Mouse (Mus musculus): ENCODE results near the gene Btaf1. TPM values are rescaled to one million over a fixed set of nuclear protein-coding genes. Genes with fewer than 3 reads are reported as not detected.
"Not testable (repeated sequence)": the region's sequence is repeated elsewhere in the genome, so short reads cannot be mapped to it uniquely, and the experiment has no call there.

The Btaf1 gene
- total and polyA plus RNA-seq, 2 experiments = 2.6 to 15.5 TPM

DNA sequence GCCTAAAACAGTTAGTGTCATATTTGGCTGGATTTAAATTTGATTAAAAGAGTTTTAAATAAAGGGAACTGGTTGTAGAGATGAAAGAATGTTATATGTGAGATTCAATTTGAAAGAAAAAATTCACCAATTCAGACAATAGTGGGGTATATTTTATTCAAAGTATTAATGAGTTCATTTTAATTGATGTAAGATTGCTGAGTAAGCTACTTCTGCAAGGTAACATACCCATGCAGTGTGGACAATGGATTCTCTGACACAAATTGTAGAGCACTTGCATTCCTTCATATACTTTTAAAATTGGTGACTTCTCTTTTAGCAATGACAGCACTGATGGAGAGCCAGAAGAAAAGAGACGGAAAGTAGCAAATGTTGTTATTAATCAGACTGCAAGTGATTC is 35.4 kb downstream of the Btaf1 start:
- H3K36me3 ChIP-seq (ENCODE audit: control insufficient read depth, insufficient read depth, low read length) = peaks cover 39% of the 10 kb centered on the region
- no peak for TF ChIP-seq CTCF (IDR thresholded peaks at IDR 0.05; ENCODE audit: low read depth, low read length)
- no peak for TF ChIP-seq POLR2A (IDR thresholded peaks at IDR 0.05; ENCODE audit: extremely low read depth, insufficient read depth, low read length)
- 98% methylated on average over 1 of the region's 1 CpGs for WGBS

GRCm38 (mm10) chr19:36962544-36963260 is 36.8 kb downstream of the Btaf1 start:
- H3K4me1 ChIP-seq (ENCODE audit: control insufficient read depth, insufficient read depth, low read length); H3K79me2 ChIP-seq (ENCODE audit: control insufficient read depth, insufficient read depth, low read length); H3K27ac ChIP-seq (replicated peaks; ENCODE audit: insufficient read depth, low read depth, low read length); H3K9ac ChIP-seq (ENCODE audit: low read depth, low read length); H3K27me3 ChIP-seq (ENCODE audit: control insufficient read depth, insufficient read depth, low read length); DNase-seq (ENCODE audit: extremely low read depth, low read depth, low spot score); H3K4me3 ChIP-seq (ENCODE audit: insufficient read depth, low read depth, low read length): not testable (repeated sequence)
- H3K36me3 ChIP-seq (ENCODE audit: control insufficient read depth, insufficient read depth, low read length) = peaks cover 44% of the 10 kb centered on the region
- WGBS = 89% methylated on average over 6 of the region's 6 CpGs

More for the DNA sequence above, 35.4 kb downstream of the Btaf1 start:
- H3K9ac ChIP-seq (ENCODE audit: low read depth, low read length) = no peak overlapping the region
- H3K79me2 ChIP-seq (ENCODE audit: control insufficient read depth, insufficient read depth, low read length) = no peaks in the 10 kb centered on the region
- no peak overlapping the region for H3K4me3 ChIP-seq (ENCODE audit: insufficient read depth, low read depth, low read length)
- H3K27me3 ChIP-seq (ENCODE audit: control insufficient read depth, insufficient read depth, low read length) = no peaks in the 10 kb centered on the region
- no peaks in the 10 kb centered on the region for H3K4me1 ChIP-seq (ENCODE audit: control insufficient read depth, insufficient read depth, low read length)
- no peak overlapping the region for H3K27ac ChIP-seq (replicated peaks; ENCODE audit: insufficient read depth, low read depth, low read length)
- no peak for DNase-seq (ENCODE audit: extremely low read depth, low read depth, low spot score)

DNA sequence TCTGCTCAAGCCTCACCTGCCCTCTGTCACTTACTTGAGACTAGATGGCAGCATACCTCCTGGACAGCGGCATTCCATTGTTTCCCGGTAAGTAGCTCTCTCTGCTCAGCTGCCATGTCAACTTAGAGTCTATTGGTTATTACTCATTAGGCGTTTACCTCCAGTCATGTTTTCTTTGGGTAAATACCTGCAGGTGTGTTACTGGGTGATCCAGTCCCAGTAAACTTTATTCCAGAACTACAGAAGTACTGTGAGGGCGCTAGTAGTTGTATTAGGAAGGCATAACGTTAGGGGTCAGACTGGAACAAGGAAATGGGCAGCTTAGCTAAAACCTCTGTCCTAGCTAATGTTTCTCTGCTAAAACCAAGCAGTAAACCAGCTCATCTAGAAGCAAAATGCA is 78.7 kb downstream of the Btaf1 start:
- peaks cover 67% of the 10 kb centered on the region for H3K36me3 ChIP-seq (ENCODE audit: control insufficient read depth, insufficient read depth, low read length)
- no peak overlapping the region for H3K9ac ChIP-seq (ENCODE audit: low read depth, low read length)
- H3K4me3 ChIP-seq (ENCODE audit: insufficient read depth, low read depth, low read length) = no peak overlapping the region
- 90% methylated on average over 5 of the region's 5 CpGs for whole genome bisulfite sequencing
- H3K4me1 ChIP-seq (ENCODE audit: control insufficient read depth, insufficient read depth, low read length) = no peaks in the 10 kb centered on the region
- H3K27me3 ChIP-seq (ENCODE audit: control insufficient read depth, insufficient read depth, low read length) = no peaks in the 10 kb centered on the region
- no peak for DNase-seq (ENCODE audit: extremely low read depth, low read depth, low spot score)
- no peak for TF ChIP-seq CTCF (IDR thresholded peaks at IDR 0.05; ENCODE audit: low read depth, low read length)
- no peak for TF ChIP-seq POLR2A (IDR thresholded peaks at IDR 0.05; ENCODE audit: extremely low read depth, insufficient read depth, low read length)
- no peak overlapping the region for H3K27ac ChIP-seq (replicated peaks; ENCODE audit: insufficient read depth, low read depth, low read length)
- H3K79me2 ChIP-seq (ENCODE audit: control insufficient read depth, insufficient read depth, low read length) = no peaks in the 10 kb centered on the region; the same call in 1 of the 2 replicates

DNA sequence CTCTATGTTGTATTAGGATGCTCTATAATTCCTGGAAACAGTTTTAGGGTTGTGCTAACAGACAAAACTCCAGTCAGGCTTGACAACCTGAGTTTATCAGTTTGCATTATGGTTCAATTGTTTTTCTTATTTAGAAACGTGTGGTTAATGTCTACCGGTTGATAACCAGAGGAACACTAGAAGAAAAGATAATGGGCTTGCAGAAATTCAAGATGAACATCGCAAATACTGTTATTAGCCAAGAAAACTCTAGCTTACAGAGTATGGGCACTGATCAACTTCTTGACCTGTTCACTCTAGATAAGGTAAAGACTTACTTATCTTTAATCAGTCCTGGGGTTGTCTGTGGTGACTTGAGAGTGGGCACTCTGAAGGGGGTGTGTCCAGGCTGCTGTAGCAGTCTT is 84.0 kb downstream of the Btaf1 start:
- Histone ChIP-seq H3K79me2 (ENCODE audit: control insufficient read depth, insufficient read depth, low read length) (no peaks in the 10 kb centered on the region; the same call in 1 of the 2 replicates), H3K27me3 (ENCODE audit: control insufficient read depth, insufficient read depth, low read length) (no peaks in the 10 kb centered on the region), H3K9ac (ENCODE audit: low read depth, low read length) (no peak overlapping the region), H3K4me3 (ENCODE audit: insufficient read depth, low read depth, low read length) (no peak overlapping the region), H3K36me3 (ENCODE audit: control insufficient read depth, insufficient read depth, low read length) (peaks cover 55% of the 10 kb centered on the region), H3K4me1 (ENCODE audit: control insufficient read depth, insufficient read depth, low read length) (no peaks in the 10 kb centered on the region), H3K27ac (replicated peaks; ENCODE audit: insufficient read depth, low read depth, low read length) (no peak overlapping the region)
- WGBS = 88% methylated on average over 3 of the region's 3 CpGs
- no peak for DNase-seq (ENCODE audit: extremely low read depth, low read depth, low spot score)
- TF ChIP-seq CTCF (IDR thresholded peaks at IDR 0.05; ENCODE audit: low read depth, low read length) = no peak
- TF ChIP-seq POLR2A (IDR thresholded peaks at IDR 0.05; ENCODE audit: extremely low read depth, insufficient read depth, low read length) = no peak

DNA sequence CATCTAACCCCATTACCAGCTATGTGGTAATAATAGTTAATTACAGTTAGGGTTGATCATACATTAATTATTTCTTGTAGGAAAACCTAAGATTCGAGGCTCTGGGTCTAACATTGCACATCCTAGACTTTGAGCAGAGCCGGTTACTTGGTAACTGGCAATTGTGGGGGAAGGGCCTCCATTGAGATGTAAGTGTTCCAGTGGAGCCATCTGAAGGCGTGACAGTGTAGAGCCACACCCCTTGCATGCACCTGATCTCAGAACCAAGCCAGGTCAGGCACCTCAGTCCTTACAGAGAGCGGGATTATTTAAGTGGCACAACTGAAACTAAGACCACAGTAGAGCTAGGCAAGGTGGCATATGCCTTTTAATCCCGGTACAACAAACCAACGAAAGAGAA is 87.6 kb downstream of the Btaf1 start:
- Histone ChIP-seq H3K4me1 (ENCODE audit: control insufficient read depth, insufficient read depth, low read length) (no peaks in the 10 kb centered on the region), H3K36me3 (ENCODE audit: control insufficient read depth, insufficient read depth, low read length) (peaks cover 37% of the 10 kb centered on the region), H3K79me2 (ENCODE audit: control insufficient read depth, insufficient read depth, low read length) (no peaks in the 10 kb centered on the region; the same call in 1 of the 2 replicates), H3K9ac (ENCODE audit: low read depth, low read length) (no peak overlapping the region), H3K27ac (replicated peaks; ENCODE audit: insufficient read depth, low read depth, low read length) (no peak overlapping the region), H3K27me3 (ENCODE audit: control insufficient read depth, insufficient read depth, low read length) (no peaks in the 10 kb centered on the region), H3K4me3 (ENCODE audit: insufficient read depth, low read depth, low read length) (no peak overlapping the region)
- no peak for DNase-seq (ENCODE audit: extremely low read depth, low read depth, low spot score)
- no peak for TF ChIP-seq CTCF (IDR thresholded peaks at IDR 0.05; ENCODE audit: low read depth, low read length)
- 93% methylated on average over 6 of the region's 6 CpGs for WGBS

DNA sequence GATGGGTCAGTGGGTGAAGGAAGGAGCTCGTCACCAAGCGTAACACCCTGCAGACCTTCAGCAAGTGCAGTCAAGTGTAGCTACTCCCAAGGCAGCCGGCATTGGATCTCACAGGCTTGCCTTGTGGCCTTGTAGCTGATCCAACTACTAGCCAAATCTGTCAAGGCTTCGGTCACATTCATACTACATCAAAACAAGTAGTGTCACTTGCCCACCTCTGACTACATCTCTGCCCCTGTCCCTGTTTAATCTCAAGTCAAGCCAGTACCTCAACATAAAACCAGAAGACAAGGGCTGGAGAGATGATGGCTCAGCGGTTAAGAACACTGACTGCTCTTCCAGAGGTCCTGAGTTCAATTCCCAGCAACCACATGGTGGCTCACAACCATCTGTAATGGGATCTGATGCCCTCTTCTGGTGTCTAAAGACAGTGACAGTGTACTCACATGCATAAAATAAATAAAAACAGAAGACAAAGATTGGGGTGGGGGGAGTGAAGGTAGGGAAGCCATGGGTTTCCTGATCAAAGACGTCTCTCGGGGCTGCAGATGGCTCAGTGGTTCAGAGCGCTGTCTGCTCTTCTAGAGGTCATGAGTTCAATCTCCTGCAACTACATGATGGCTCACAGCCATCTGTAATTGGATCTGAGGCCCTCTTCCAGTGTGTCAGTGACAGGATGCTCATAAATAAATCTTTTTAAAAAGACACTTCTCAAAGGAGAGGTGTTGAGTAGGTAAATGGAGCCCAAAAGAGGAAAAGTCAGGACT is 88.5 kb downstream of the Btaf1 start:
- no peaks in the 10 kb centered on the region for H3K4me1 ChIP-seq (ENCODE audit: control insufficient read depth, insufficient read depth, low read length)
- H3K36me3 ChIP-seq (ENCODE audit: control insufficient read depth, insufficient read depth, low read length) = peaks cover 30% of the 10 kb centered on the region
- no peak overlapping the region for H3K27ac ChIP-seq (replicated peaks; ENCODE audit: insufficient read depth, low read depth, low read length)
- no peak for TF ChIP-seq POLR2A (IDR thresholded peaks at IDR 0.05; ENCODE audit: extremely low read depth, insufficient read depth, low read length)
- no peak for TF ChIP-seq CTCF (IDR thresholded peaks at IDR 0.05; ENCODE audit: low read depth, low read length)
- WGBS = 92% methylated on average over 8 of the region's 8 CpGs
- H3K9ac ChIP-seq (ENCODE audit: low read depth, low read length) = no peak overlapping the region
- DNase-seq (ENCODE audit: extremely low read depth, low read depth, low spot score) = no peak
- H3K4me3 ChIP-seq (ENCODE audit: insufficient read depth, low read depth, low read length) = no peak overlapping the region
- H3K27me3 ChIP-seq (ENCODE audit: control insufficient read depth, insufficient read depth, low read length) = no peaks in the 10 kb centered on the region
- no peaks in the 10 kb centered on the region; the same call in 1 of the 2 replicates for H3K79me2 ChIP-seq (ENCODE audit: control insufficient read depth, insufficient read depth, low read length)

Data from liver, adult 2 months (tissue).